Mouse (Mus musculus): Measurements from ENCODE around the gene Arhgef16. TPM values are rescaled to one million over a fixed set of nuclear protein-coding genes. Genes with fewer than 3 reads are reported as not detected.

Gene Arhgef16
- polyA plus RNA-seq, 1 experiment from 2014 or later, result 39.8 TPM

DNA sequence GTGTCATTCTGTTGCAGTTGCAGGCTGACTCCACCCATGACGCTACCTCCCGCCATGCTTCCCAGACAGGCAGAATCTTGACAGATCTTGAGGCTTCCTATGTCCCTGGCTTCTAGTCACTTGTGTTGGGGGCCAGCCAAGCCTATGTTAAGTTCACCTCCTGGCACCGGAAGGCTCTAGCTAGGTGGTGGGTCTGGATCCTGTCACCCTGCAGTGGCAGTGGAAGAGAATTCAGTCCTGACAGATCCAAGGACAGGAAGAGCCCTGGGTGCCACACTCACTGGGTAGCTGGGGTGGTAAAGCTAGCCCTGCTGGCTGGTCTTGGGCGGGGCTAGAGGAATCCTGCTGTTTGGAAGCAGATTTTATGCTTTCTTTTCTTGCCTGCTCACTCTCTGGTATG, 23.9 kb upstream of the Arhgef16 start:
- DNase-seq (ENCODE audit: low spot score) (no peak), ATAC-seq (replicated peaks; ENCODE audit: low FRiP score, low read depth) (no peak)
- Histone ChIP-seq H3K9ac (ENCODE audit: low read depth, low read length) (no peak overlapping the region), H3K27me3 (ENCODE audit: insufficient read depth, low read length) (peaks cover 14% of the 10 kb centered on the region; the same call in 1 of the 2 replicates), H3K4me2 (ENCODE audit: low read length) (no peak overlapping the region), H3K4me3 (replicated peaks; ENCODE audit: low read depth, low read length) (no peak overlapping the region), H3K4me1 (replicated peaks; ENCODE audit: insufficient read depth, low read length) (no peaks in the 10 kb centered on the region), H3K36me3 (ENCODE audit: insufficient read depth, low read length) (no peaks in the 10 kb centered on the region), H3K27ac (no peak overlapping the region), H3K9me3 (replicated peaks; ENCODE audit: low read length) (no peaks in the 10 kb centered on the region)
- WGBS, result 68% methylated on average over 4 of the region's 4 CpGs
- no peak for TF ChIP-seq CTCF (IDR thresholded peaks at IDR 0.05; ENCODE audit: low read depth)

DNA sequence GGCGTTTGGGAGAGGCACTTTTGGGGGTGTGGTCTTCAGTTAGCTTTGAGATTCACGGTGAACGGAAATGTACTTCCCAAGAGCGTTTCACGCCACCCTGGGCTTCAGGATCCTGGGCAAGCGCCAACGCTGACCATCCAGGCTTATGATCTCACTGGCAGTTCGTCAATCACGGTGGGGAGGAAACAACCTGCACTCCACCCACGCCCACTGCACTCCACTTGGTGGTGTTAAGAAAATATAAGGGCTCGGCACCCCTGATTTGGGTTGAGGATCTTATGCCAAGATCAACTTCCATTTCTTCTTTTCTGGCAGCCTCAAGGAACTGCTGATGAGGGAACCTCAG, 12.1 kb upstream of the Arhgef16 start:
- no peaks in the 10 kb centered on the region for H3K4me1 ChIP-seq (replicated peaks; ENCODE audit: insufficient read depth, low read length)
- H3K9me3 ChIP-seq (replicated peaks; ENCODE audit: low read length), result no peaks in the 10 kb centered on the region
- no peak overlapping the region for H3K4me3 ChIP-seq (replicated peaks; ENCODE audit: low read depth, low read length)
- no peak overlapping the region for H3K9ac ChIP-seq (ENCODE audit: low read depth, low read length)
- no peak for TF ChIP-seq CTCF (IDR thresholded peaks at IDR 0.05; ENCODE audit: low read depth)
- no peak for DNase-seq (ENCODE audit: low spot score)
- H3K27me3 ChIP-seq (ENCODE audit: insufficient read depth, low read length), result no peaks in the 10 kb centered on the region
- 72% methylated on average over 11 of the region's 11 CpGs for WGBS
- no peak overlapping the region for H3K4me2 ChIP-seq (ENCODE audit: low read length)
- no peak for ATAC-seq (replicated peaks; ENCODE audit: low FRiP score, low read depth)
- no peaks in the 10 kb centered on the region for H3K36me3 ChIP-seq (ENCODE audit: insufficient read depth, low read length)
- no peak overlapping the region for H3K27ac ChIP-seq

DNA sequence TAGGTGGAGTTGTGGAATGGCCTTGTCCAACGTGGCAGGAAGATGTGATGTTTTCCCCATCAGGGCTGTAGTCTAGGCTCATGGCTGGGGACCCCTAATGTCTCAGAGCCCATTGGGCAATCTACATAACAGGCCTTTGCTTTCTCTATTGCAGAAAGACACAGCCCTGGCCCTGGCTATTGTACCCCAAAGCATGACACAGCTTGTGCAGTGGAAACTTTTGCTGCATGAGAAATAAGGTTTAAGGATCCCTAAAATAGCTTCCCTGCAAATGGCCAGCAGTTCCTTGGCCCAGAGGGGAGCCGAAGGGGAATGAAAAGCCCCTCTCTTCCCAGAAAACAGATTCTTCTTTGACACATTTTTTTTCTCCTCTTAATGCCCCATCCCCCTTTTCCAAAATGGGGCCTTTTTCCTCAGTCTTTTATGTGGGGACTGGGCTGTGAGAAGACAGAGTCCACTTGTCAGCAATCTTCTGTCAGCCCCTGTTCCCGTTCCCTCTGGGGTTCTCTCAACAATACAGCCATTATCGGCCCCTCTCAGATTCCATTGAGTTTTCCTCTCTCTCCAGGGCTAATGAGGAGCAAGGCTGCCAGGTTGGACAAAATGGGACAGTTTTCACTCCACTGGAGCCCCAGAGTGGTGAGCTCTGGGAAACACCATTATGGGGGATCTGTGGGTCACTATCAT, 11.6 kb upstream of the Arhgef16 start:
- 68% methylated on average over 4 of the region's 4 CpGs for WGBS
- no peak overlapping the region for H3K4me2 ChIP-seq (ENCODE audit: low read length)
- H3K27me3 ChIP-seq (ENCODE audit: insufficient read depth, low read length), result no peaks in the 10 kb centered on the region
- no peak overlapping the region for H3K27ac ChIP-seq
- ATAC-seq (replicated peaks; ENCODE audit: low FRiP score, low read depth), result no peak
- no peak overlapping the region for H3K4me3 ChIP-seq (replicated peaks; ENCODE audit: low read depth, low read length)
- DNase-seq (ENCODE audit: low spot score), result no peak
- no peak overlapping the region for H3K9ac ChIP-seq (ENCODE audit: low read depth, low read length)
- no peaks in the 10 kb centered on the region for H3K36me3 ChIP-seq (ENCODE audit: insufficient read depth, low read length)
- no peaks in the 10 kb centered on the region for H3K4me1 ChIP-seq (replicated peaks; ENCODE audit: insufficient read depth, low read length)
- TF ChIP-seq CTCF (IDR thresholded peaks at IDR 0.05; ENCODE audit: low read depth), result no peak
- no peaks in the 10 kb centered on the region for H3K9me3 ChIP-seq (replicated peaks; ENCODE audit: low read length)

DNA sequence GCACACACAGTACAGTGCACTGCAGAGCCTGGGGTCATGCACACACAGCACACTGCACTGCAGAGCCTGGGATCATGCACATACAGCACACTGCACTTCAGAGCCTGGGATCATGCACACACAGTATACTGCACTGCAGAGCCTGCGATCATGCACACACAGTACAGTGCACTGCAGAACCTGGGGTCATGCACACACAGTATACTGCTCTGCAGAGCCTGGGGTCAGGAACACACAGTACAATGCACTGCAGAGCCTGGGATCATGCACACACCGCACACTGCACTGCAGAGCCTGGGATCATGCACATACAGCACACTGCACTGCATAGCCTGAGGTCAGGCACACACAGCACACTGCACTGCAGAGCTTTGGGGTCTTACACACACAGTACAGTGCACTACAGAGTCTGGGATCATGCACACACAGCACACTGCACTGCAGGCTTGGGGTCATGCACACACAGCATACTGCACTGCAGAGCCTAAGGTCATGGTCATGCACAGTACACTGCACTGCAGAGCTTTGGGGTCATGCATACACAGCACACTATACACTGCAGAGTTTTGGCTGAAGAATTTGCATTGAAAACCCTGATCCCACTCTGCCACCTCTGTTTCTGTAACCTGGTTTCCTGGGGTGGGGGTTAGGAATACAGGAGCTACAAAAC, 10.8 kb upstream of the Arhgef16 start:
- TF ChIP-seq CTCF (IDR thresholded peaks at IDR 0.05; ENCODE audit: low read depth), result no peak
- H3K4me1 ChIP-seq (replicated peaks; ENCODE audit: insufficient read depth, low read length), result no peaks in the 10 kb centered on the region
- H3K4me2 ChIP-seq (ENCODE audit: low read length), result no peak overlapping the region
- H3K27me3 ChIP-seq (ENCODE audit: insufficient read depth, low read length), result no peaks in the 10 kb centered on the region
- H3K9me3 ChIP-seq (replicated peaks; ENCODE audit: low read length), result no peaks in the 10 kb centered on the region
- DNase-seq (ENCODE audit: low spot score), result no peak
- WGBS, result 87% methylated on average over 2 of the region's 2 CpGs
- no peaks in the 10 kb centered on the region for H3K36me3 ChIP-seq (ENCODE audit: insufficient read depth, low read length)
- no peak overlapping the region for H3K4me3 ChIP-seq (replicated peaks; ENCODE audit: low read depth, low read length)
- ATAC-seq (replicated peaks; ENCODE audit: low FRiP score, low read depth), result 0 out of 2 replicates have a peak, but pooled peaks have one; percentile 33
- no peak overlapping the region for H3K9ac ChIP-seq (ENCODE audit: low read depth, low read length)
- no peak overlapping the region for H3K27ac ChIP-seq

DNA sequence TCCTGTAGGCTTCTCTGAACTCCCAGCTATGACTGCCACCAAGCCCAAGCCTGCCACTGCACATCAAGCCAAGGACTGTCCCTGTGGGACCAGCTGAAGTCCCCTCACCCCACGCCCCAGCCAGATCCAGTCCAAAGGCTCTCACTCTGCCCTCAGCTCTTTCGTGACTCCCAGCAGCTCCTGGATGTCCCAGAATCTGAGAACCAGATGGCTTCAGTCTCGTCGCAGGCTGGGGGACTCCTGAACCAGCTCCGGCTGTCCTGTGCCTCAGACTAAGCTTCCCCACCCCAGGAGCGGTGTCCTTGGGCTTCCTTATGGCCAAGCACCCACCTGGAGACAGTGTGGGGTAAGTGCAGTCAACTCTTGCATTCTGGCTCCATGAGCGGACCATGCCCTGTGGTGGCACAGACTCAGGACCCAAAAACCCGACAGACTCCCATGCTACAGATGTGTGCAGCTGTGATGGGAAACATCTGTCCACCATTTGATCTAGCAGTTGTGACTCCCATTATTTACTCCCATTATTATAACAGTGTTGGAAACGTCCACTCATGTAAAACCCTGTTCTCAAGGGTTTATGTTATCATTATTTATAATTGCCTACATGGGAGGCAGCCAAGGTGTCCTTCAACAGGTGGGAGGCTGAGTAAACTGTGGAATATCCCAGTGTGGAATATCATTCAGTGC, 9.2 kb upstream of the Arhgef16 start:
- H3K27ac ChIP-seq, result no peak overlapping the region
- DNase-seq (ENCODE audit: low spot score), result no peak
- no peak overlapping the region for H3K4me3 ChIP-seq (replicated peaks; ENCODE audit: low read depth, low read length)
- WGBS, result 56% methylated on average over 9 of the region's 9 CpGs
- H3K27me3 ChIP-seq (ENCODE audit: insufficient read depth, low read length), result no peaks in the 10 kb centered on the region
- H3K36me3 ChIP-seq (ENCODE audit: insufficient read depth, low read length), result no peaks in the 10 kb centered on the region
- no peak for TF ChIP-seq CTCF (IDR thresholded peaks at IDR 0.05; ENCODE audit: low read depth)
- H3K4me1 ChIP-seq (replicated peaks; ENCODE audit: insufficient read depth, low read length), result no peaks in the 10 kb centered on the region
- no peak overlapping the region for H3K4me2 ChIP-seq (ENCODE audit: low read length)
- H3K9me3 ChIP-seq (replicated peaks; ENCODE audit: low read length), result no peaks in the 10 kb centered on the region
- no peak for ATAC-seq (replicated peaks; ENCODE audit: low FRiP score, low read depth)
- no peak overlapping the region for H3K9ac ChIP-seq (ENCODE audit: low read depth, low read length)

DNA sequence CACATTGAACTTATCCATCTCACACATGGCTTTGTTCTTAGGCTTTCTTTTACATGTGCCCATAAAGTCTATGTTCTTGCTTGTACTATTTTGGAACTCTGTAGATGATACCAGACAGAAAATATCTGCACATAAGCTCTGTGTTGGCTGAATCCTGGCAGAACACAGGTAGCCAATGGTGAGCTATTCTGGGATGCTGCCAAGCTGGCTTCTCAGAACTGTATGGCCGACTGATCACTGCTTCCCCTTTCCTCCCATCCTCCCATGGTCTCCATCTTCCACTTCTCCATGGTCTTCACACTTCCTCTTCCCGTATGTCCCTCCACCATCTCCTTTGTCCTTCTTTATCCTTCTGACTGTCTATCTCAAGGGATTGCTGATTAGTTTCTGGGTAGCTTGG, 7.7 kb upstream of the Arhgef16 start:
- 70% methylated on average over 2 of the region's 2 CpGs for WGBS

More for the DNA sequence above, 7.7 kb upstream of the Arhgef16 start:
- H3K4me1 ChIP-seq (replicated peaks; ENCODE audit: insufficient read depth, low read length), result no peaks in the 10 kb centered on the region
- H3K36me3 ChIP-seq (ENCODE audit: insufficient read depth, low read length), result no peaks in the 10 kb centered on the region
- no peak overlapping the region for H3K4me2 ChIP-seq (ENCODE audit: low read length)
- DNase-seq (ENCODE audit: low spot score) (no peak), ATAC-seq (replicated peaks; ENCODE audit: low FRiP score, low read depth) (no peak)
- no peak for TF ChIP-seq CTCF (IDR thresholded peaks at IDR 0.05; ENCODE audit: low read depth)
- no peaks in the 10 kb centered on the region for H3K27me3 ChIP-seq (ENCODE audit: insufficient read depth, low read length)
- H3K4me3 ChIP-seq (replicated peaks; ENCODE audit: low read depth, low read length), result no peak overlapping the region
- no peak overlapping the region for H3K27ac ChIP-seq
- H3K9me3 ChIP-seq (replicated peaks; ENCODE audit: low read length), result no peaks in the 10 kb centered on the region
- no peak overlapping the region for H3K9ac ChIP-seq (ENCODE audit: low read depth, low read length)
